Mouse (Mus musculus): Measurements from ENCODE around the gene Tuba1c.
A peak's percentile ranks its signal among the peaks of the same experiment; 100 is the strongest.

Gene Tuba1c

DNA sequence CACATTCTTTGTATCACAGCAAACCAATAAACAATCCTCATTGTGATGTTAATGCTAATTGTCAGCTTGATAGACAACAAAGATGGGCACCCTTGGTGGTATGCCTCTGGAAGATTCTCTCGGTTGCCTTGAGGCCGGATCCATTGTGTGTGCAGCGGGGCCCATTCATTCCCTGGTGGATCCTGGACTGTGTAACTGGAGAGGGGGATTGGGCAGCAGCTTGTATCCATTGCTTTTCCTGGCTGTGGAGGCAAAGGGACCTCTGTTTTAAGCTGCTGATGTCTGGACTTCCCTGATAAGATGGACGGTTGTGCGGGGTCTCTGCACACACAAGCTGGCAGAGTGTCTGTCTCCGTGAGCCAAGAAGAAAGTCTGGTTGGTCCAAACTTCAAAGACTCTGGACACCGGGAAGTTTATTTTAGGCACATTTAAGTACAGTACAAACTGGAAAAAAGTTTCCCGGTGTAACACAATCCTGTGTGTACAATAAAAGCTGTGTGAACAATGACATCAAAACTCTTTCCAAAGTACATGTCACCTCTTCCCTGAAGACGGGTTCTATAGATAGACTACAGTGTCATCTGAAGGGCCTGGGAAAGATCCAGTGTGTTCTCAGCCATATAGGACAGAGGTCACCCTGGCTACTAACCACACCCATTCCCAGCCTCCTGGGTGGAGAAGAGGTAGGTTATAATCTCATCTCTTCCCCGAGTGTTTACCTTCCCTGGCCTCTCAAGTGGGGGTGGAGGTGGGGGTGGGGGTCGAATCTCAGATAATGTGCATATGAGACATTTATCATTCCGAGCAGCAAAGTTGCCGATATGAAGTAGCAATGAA, 31.5 kb upstream of the Tuba1c start:
- DNase-seq: no peak

DNA sequence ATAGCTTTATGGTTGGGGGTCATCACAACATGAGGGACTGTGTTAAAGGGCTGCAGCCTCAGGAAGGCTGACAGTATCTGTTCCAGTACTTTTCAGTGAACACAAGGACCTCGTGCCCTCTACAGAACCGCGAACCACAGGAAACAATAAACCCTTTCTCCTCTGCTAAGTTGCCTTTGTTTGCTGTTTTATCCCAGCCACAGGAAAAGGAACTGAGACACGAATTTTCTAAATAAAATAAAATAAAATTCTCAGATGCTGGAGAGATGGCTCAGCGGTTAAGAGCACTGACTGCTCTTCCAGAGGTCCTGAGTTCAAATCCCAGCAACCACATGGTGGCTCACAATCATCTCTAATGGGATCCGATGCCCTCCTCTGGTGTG, 30.9 kb upstream of the Tuba1c start:
- DNase-seq: no peak

GRCm38 (mm10) chr15:99000535-99001283, 29.0 kb upstream of the Tuba1c start:
- peak; percentile 83 for DNase-seq

GRCm38 (mm10) chr15:99001451-99001931, 28.2 kb upstream of the Tuba1c start:
- peak; percentile 61 for DNase-seq

DNA sequence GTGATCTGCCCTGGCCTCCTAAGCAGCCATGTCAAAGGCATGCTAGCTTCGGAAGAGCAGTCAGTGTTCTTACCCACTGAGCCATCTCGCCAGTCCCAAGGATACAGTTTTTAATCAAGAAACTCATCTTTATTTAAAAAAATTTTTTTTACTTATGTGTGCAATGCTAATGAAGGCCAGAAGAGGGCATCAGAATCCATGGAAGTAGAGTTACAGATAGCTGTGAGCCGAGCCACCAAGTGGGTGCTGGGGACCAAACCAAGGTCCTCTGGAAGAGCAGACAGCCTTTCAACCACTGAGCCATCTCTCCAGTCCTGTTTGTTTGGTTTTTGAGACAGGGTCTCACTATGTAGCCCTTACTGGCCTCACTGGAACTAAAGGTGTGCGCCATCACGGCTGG, 26.1 kb upstream of the Tuba1c start:
- no peak for DNase-seq

- DNase-seq: no peak
Observed at GRCm38 (mm10) chr15:99008801-99009241, 20.9 kb upstream of the Tuba1c start.

GRCm38 (mm10) chr15:99010896-99011295, 18.8 kb upstream of the Tuba1c start:
- no peak for DNase-seq

DNA sequence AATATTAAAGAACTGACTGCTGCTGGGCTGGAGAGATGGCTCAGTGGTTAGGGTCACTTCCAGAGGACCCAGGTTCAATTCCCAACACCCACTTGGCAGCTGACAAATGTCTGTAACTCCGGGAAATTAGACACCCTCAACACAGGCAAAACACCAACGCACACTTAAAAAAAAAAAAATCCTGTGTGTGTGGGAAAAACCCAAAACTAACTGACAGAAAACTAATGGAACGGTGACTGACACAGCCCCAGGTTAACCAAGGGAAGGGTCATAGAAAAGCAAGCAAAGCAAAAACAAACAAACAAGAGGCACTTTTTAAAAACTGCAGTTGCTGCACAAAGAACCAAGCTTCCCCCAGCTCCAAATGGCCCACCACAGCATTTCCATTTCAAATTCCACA, 17.7 kb upstream of the Tuba1c start:
- no peak for DNase-seq

GRCm38 (mm10) chr15:99014496-99015030, 15.1 kb upstream of the Tuba1c start:
- DNase-seq: no peak

DNA sequence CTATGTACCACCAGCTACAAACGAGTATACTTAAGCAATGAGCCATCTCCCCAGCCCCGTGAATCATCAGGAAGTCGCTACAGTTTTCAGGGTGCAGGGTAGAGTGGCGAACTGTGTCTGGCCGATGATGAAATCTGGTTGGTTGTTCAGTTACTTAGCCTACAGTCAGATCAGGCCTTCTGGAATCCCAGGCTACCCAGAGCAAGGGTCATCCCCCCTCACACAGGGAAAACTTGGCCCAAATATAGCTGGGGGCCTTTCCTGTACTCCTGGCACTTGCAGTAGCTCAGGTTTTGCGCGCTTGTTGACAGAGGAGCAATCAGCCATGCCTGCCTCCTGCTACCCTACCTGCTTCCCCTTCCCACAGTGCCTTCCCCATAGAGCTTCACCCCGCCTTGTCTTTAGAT, 12.3 kb upstream of the Tuba1c start:
- DNase-seq: no peak

DNA sequence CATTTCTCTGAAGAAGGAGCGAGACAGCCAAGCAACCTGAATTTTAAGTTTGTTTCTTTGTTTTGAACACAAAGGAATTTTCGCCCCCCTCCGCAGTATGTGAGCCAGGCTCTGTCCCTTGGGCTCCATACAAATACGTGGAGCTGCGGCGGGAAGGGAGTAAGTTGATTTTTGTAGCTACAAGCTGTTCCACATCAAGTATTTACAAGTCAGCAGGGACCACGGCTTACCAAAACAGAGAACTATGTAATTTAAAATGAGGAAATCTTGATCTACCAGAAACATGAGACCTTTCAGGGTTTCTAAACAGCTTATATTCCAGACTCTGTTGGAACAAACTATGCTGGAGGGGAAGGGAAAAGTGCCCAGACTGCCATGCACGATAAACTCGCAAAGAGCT, 11.7 kb upstream of the Tuba1c start:
- no peak for DNase-seq

DNA sequence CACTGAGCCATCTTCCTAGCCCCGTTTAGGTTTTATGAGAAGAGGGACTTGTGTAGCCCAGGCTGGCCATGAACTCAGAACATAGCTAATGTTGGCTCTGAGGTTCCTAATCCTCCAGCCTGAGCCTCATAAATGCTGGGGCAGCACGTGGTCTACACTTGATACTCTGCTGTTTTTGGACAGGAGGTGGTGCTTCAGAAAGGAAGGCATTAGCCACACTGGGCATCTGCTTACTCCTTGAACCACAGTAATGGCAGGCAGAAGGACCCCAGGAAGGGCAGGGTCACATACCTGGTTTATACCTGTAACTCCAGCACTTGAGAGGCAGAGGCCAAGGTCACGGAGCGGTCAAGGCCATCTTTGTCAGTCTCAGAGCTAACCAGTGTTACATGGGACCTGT, 11.1 kb upstream of the Tuba1c start:
- no peak for DNase-seq

- no peak for DNase-seq
Observed at GRCm38 (mm10) chr15:99019436-99019835, 10.3 kb upstream of the Tuba1c start.

GRCm38 (mm10) chr15:99020171-99020570, 9.5 kb upstream of the Tuba1c start:
- no peak for DNase-seq

GRCm38 (mm10) chr15:99021255-99021654, 8.4 kb upstream of the Tuba1c start:
- no peak for DNase-seq

DNA sequence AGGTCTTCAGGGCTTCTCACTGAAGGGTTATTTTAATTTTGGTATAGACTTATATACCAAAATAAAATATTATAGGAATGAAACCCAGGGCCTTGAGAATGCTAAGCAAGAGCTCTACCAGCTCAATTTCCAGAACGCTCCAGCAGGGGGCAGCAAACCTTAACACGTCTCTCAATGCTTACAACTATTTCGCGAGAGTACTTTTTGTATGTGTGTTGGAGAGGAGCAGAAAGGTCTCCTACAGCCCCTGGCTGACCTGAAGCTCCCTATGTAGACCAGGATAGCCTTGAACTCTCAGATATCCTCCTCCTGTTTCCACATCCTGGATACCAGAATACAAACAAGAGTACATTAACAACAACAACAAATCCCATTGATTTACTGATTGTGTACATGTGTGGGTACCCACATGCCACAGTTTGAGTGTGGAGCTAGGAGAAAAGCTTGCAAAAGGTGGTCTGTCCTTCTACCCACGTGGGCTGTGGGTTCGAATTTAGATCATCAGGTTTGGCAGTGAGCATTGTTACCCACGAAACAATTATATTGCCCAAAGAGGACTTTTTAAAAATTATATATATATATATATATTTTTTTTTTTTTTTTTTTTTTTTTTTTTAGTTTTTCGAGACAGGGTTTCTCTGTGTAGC, 4.9 kb upstream of the Tuba1c start:
- peak; percentile 89 for DNase-seq

- no peak for DNase-seq
Observed at GRCm38 (mm10) chr15:99025414-99025813, 4.3 kb upstream of the Tuba1c start.

GRCm38 (mm10) chr15:99026259-99026658, 3.4 kb upstream of the Tuba1c start:
- DNase-seq: peak; percentile 73

DNA sequence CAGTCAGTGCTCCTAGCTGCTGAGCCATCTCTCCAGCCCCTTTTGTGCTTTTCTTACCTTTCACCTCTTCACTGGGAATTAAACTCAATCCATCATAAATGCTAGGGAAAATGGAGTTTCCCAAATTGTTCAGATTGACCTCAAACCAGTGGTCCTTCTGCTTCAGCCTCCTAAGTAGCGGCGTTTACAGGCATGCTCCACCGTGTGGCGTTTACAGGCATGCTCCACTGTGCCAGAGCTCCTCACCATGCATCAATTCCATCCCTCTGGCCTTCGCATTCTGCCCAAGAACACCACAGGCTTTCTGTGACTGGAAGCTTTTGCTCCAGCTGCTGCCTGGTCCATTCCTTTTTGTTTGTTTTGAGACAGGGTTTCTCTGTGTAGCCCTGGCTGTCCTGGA, 2.6 kb upstream of the Tuba1c start:
- DNase-seq: no peak

GRCm38 (mm10) chr15:99028874-99029458, 725 bp upstream of the Tuba1c start:
- peak; percentile 34 for DNase-seq

DNA sequence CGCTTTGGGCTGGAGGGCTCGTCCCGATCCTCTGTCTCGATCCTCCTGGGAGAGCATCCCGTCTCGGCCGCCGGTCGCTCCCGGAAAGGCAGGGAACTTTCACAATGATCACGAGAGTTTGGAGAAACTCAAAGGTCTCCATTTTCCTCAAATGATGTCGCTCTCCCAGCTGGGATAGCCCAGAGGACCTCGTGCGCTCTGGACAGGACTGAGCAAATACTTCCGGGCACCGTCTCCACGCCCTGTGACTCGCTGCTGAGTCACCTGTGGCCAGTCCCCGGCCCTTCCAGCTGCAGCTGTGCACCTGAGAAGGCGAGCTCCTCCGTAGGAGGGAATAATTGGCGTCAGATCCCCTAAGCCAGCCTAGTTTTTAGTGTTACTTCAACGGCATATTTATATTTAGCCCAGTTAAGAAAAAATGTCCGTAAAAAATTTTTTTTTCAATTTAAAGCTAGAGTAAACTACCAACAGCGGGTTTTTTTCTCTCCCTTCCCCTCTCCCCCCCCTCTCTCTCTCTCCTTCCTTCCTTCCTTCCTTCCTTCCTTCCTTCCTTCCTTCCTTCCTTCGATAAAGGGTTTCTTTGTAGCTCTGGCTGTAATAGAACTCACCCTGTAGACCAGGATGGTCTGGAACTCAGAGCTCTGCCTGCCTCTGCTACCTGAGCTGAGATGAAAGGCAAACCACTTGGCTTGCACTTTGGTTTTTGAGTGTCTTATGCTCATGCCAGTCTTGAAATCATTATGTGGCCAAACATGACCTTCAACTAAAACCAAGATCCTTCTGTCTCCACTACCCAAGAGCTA, 1.1 kb downstream of the Tuba1c start:
- no peak for DNase-seq

DNA sequence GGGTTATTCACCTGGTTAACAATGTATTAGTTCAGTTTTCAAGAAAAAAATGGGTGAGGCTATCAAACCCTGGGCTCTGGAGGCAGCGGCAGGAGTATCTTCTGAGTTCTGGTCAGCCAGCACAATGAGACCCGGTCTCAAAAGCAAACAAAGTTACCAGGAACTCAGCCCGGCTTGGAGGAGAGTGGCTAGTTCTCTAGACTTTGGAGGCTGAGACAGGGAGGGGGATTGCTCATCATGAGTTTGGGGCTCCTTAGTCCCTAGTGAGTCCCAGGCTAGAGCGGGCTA, 1.6 kb downstream of the Tuba1c start:
- DNase-seq: no peak

Data from retina, postnatal 1 day (tissue).